Mouse (Mus musculus) left cerebral cortex, postnatal 10 days (tissue): ENCODE measurements around the gene Aldh3b3. TPM values are rescaled to one million over a fixed set of nuclear protein-coding genes. Genes with fewer than 3 reads are reported as not detected.
"Not testable (repeated sequence)": the region's sequence is repeated elsewhere in the genome, so short reads cannot be mapped to it uniquely, and the experiment has no call there.

Source experiments
- DNase-seq, 2 experiments: peaks; one replicate each; pipeline ENCODE4 v3.0.0; 2021 to 2022; ENCODE audit warnings: low spot score in 2 of 2, mixed read lengths in 1 of 2; ENCODE audit errors: extremely low spot score in 1 of 2
- intact Hi-C: fragments of 180-260 bp; cut with DNase I; formaldehyde crosslinking; loops from one replicate; pipeline ENCODE4 v1.15.1; 2025
- total RNA-seq, 2 experiments: library from RNA; stranded (reverse); gene quantifications; 2 replicates each; pipeline ENCODE4 v1.2.3; 2021

Aldh3b3 gene
- total RNA-seq, 2 experiments from 2014 or later, result not detected

DNA sequence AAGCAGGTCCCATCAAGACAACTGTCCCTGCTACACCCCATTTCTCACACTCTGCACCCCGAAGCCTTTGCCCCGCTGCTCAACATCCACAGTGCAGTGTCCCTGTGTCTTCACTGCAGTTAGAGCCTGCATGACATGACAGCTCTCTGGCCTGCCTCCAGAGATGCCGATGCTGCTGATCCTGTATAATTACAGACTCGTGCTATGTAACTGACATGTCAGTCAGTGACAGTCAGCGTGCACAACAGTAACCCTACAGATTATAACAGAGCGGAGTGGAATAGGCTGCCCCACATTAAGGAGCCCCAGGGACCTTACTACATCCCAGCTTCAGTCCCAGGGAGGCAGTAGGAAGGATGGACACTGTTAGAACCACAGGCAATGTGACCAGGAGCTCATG, 3.4 kb downstream of the Aldh3b3 start:
- DNase-seq, intact Hi-C loops: not testable (repeated sequence)

GRCm38 (mm10) chr19:3962469-3962868, 4.0 kb downstream of the Aldh3b3 start:
- peak in 1 of 2 experiments; percentile 55 for DNase-seq
- intact Hi-C loops, result no loop called here

DNA sequence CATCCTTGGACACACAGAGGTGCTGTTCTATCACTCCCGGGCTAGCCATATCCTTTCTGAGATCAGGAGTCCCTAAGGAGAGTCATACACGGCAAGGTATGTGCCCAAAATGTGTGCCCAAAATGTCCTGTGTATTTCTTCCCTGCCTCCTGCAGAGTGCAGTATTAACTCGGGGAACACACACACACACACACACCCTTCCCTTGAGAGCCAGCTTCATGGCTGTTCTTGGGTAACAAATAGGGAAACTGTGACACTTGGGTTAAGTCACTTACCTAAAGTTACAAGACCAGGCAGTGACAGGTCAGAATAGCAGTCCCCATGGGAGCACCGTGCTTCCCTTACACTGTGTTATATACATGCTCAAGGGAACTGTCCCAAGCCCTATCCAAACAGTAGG, 5.6 kb downstream of the Aldh3b3 start:
- DNase-seq, result no peak
- intact Hi-C loops, result no loop called here

GRCm38 (mm10) chr19:3966330-3967075, 8.1 kb downstream of the Aldh3b3 start:
- DNase-seq, result no peak
- intact Hi-C loops, result no loop called here

GRCm38 (mm10) chr19:3967258-3967657, 8.8 kb downstream of the Aldh3b3 start:
- intact Hi-C loops, result no loop called here

GRCm38 (mm10) chr19:3972229-3972628, 13.8 kb downstream of the Aldh3b3 start, which contains the start of gene Aldh3b2:
TSS of gene Aldh3b2 (plus strand) at chr19:3972328.
- no peak for DNase-seq
- intact Hi-C loops, result no loop called here

More at GRCm38 (mm10) chr19:3967258-3967657, 8.8 kb downstream of the Aldh3b3 start:
- DNase-seq, result no peak

DNA sequence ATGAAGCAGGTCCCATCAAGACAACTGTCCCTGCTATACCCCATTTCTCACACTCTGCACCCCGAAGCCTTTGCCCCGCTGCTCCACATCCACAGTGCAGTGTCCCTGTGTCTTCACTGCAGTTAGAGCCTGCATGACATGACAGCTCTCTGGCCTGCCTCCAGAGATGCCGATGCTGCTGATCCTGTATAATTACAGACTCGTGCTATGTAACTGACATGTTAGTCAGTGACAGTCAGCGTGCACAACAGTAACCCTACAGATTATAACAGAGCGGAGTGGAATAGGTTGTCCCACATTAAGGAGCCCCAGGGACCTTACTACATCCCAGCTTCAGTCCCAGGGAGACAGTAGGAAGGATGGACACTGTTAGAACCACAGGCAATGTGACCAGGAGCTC, 16.2 kb downstream of the Aldh3b3 start:
- DNase-seq, intact Hi-C loops: not testable (repeated sequence)

- intact Hi-C loops, result no loop called here
- no peak for DNase-seq
These were observed 17.4 kb downstream of the Aldh3b3 start for GRCm38 (mm10) chr19:3975866-3976265.

DNA sequence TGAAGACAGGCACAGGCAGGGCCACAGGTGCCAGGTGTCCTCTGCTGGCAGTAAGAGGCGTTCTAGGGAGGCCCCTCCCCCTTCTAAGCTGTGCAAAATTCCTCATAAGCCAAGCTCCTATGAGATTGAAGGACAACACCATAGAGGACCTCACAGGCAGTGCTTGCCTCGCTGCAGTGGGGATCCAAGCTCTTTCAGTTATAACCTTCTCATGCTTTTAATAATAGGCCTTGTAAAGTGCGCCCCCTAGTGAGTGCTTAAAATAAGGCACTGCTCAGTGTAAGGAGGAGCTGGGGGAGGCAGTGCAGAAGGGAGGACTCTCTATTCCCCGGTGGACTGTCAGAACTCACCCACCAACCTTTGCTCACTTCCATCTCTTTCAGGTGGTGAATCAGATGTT, 21.9 kb downstream of the Aldh3b3 start:
- intact Hi-C loops, result loop anchor here (5.0 kb wide), 1 partner anchor 33 kb away; no protein-coding TSS in a partner anchor
- DNase-seq, result peak; percentile 78 to 82

GRCm38 (mm10) chr19:3980917-3981316, 22.5 kb downstream of the Aldh3b3 start:
- intact Hi-C loops, result loop anchor here (5.0 kb wide), 1 partner anchor 34 kb away; no protein-coding TSS in a partner anchor
- DNase-seq, result no peak

DNA sequence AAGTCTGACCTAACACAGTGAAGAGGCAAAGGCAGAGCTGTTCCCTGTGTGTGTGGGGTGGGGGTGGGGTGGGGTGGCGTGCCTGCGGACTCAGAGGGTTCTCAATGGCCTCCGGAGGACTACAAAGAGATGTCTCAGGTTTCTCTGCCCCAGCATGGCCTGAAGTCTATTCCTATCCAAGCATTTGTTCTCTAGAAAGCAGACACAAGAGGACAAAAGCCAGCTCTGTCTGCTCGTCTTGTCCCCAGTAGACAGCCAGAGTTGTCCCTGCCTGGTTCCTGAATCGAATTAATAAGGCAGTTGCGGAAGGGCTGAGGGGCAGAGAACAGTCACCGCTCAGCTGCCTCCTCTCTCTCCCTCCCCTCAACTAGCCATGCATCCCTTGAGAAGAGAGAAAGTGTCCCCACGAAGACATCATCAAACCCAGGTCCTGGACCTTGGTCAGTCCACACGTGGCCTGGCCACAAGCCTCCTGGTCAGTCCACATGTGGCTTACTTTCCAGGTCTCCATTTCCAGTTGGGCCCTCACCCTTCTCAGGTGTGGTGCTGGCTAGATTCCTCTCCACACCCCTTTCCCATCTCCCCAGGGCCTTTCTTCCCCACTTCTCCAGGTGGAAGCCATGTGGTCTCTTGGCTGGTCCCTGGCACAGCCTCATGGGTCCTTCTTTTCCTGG, 25.2 kb downstream of the Aldh3b3 start:
- no peak for DNase-seq
- intact Hi-C loops, result loop anchor here (5.0 kb wide), 1 partner anchor 36 kb away; no protein-coding TSS in a partner anchor

- DNase-seq, result no peak
These were observed 26.8 kb downstream of the Aldh3b3 start for GRCm38 (mm10) chr19:3985261-3985681.

DNA sequence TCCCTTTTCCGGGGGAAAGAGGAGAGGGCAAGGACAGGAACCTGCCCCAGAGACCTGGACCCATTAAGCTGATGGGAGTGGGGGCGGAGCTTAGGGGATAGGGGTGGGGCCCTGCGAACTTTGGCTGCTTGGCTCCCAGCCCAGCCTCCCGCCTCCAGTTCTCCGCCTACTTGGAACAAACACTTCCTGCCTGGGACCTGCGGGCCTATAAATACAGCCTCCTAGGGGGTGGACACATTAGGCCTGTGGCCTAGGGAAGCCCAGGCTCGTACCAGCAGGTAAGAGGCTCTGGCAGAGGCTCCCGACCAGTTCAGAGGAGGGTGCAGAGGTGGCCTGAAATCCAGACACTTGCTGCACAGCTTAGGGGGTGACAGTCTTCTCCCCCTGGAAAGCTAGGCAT, 27.9 kb downstream of the Aldh3b3 start, which contains the start of gene Acy3:
Acy3 (plus strand) TSS at position 237 of the 400 bp plus-strand sequence.
- peak in 1 of 2 experiments; percentile 88 for DNase-seq
- intact Hi-C loops, result no loop called here

More at GRCm38 (mm10) chr19:3985261-3985681, 26.8 kb downstream of the Aldh3b3 start:
- intact Hi-C loops, result no loop called here

DNA sequence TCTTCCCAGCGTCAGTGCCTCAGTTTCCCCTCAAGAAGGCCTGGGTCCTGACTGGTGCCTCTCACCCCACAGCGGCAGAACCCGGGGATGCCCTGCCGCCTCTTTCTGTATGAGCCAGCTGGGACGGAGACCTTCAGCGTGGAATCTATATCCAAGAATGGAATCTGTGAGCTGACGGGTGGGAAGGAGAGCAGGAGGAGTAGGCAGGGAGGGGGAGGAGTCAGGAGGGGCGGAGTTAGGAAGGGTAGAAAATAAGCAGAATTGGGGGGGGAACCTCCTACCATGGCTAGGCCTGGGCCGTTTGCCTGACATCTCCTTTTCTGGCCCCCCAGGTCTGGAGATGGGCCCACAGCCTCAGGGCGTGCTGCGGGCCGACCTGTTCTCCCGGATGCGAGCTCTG, 29.6 kb downstream of the Aldh3b3 start:
- intact Hi-C loops, result no loop called here
- DNase-seq, result no peak

DNA sequence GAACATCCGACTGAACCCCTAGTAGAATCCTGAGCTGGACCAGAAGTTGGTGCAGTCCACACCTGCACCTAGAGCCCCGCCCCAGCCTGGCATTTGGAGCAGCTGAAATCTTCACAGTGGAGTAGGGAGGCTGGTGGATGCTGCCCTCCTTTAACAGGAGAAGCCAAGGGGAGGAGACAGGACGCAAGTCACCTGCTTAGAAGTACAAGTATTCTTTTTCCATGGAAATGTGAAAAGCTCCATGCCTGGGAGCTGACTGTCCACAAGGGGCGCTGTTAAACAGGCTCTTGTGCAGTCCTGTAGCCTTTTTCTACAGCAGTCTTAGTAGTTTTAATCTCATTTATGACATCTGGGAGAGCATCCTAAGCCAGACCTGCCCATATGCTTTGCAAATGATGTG, 30.3 kb downstream of the Aldh3b3 start:
- DNase-seq, result no peak
- intact Hi-C loops, result no loop called here

GRCm38 (mm10) chr19:3990804-3991203, 32.4 kb downstream of the Aldh3b3 start:
- intact Hi-C loops, result no loop called here
- DNase-seq, result no peak

DNA sequence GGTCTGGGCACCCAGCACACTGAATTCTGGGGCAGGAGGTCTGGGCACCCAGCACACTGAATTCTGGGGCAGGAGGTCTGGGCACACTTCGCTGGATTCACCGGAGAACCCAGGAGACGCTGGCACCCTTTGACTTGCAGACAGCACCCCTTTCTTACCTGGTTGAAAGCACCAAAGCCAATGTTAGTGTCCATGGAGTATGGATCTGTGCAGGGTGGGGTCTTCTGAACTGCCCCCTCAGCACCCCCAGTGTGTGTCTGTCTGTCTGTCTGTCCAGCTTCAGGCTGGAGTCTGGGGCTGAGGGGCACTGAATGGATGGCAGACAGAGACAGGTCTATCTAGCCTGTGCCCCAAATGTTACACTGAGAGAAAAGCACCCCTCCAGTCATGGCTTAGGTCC, 33.1 kb downstream of the Aldh3b3 start:
- DNase-seq, result no peak
- intact Hi-C loops, result no loop called here

- intact Hi-C loops, result no loop called here
- no peak for DNase-seq
These were observed 33.5 kb downstream of the Aldh3b3 start for GRCm38 (mm10) chr19:3991966-3992365.

GRCm38 (mm10) chr19:3992416-3992815, 34.0 kb downstream of the Aldh3b3 start, which contains the start of gene Tbx10:
TSS of gene Tbx10 (plus strand) at chr19:3992752.
- intact Hi-C loops, result no loop called here
- no peak for DNase-seq

GRCm38 (mm10) chr19:3994932-3995331, 36.5 kb downstream of the Aldh3b3 start:
- intact Hi-C loops, result no loop called here
- DNase-seq, result no peak
